Mouse (Mus musculus) heart, adult 2 months (tissue): ENCODE measurements around the gene Olfr686. TPM values are rescaled to one million over a fixed set of nuclear protein-coding genes. Genes with fewer than 3 reads are reported as not detected.

Source experiments
- DNase-seq, 2 experiments: peaks; one replicate each; pipeline ENCODE4 v3.0.0; 2021
- H3K27ac ChIP-seq: fragments of 200-600 bp; 2 replicates; pipeline ENCODE4 v1.8.1; 2022
- H3K27me3 ChIP-seq: fragments of 200-500 bp; 2 replicates; pipeline ENCODE4 v1.6.1; 2012; ENCODE audit warnings: mild to moderate bottlenecking, low read length, inconsistent platforms, mixed read lengths; ENCODE audit not compliant: control insufficient read depth, insufficient read depth
- H3K36me3 ChIP-seq: fragments of 200-500 bp; 2 replicates; pipeline ENCODE4 v1.6.1; 2012; ENCODE audit warnings: low read length, inconsistent platforms; ENCODE audit not compliant: control insufficient read depth, insufficient read depth
- H3K4me1 ChIP-seq: fragments of 200-500 bp; 2 replicates; pipeline ENCODE4 v1.6.1; 2011; ENCODE audit warnings: low read length; ENCODE audit not compliant: control insufficient read depth, insufficient read depth
- H3K4me3 ChIP-seq: fragments of 200-600 bp; 2 replicates; pipeline ENCODE4 v1.8.1; 2022
- H3K79me2 ChIP-seq: fragments of 200-500 bp; replicated peaks from 2 replicates; pipeline ENCODE4 v1.6.1; 2012; ENCODE audit warnings: mild to moderate bottlenecking, inconsistent platforms, low read length, moderate library complexity, mixed read lengths; ENCODE audit not compliant: control insufficient read depth, insufficient read depth
- H3K9ac ChIP-seq: fragments of 200-500 bp; 2 replicates; pipeline ENCODE4 v1.6.1; 2012; ENCODE audit warnings: low read depth, mild to moderate bottlenecking, control low read depth, inconsistent platforms, low read length, mixed read lengths
- CTCF ChIP-seq: fragments of 200-600 bp; IDR thresholded peaks from 2 replicates; pipeline ENCODE4 v1.8.1; 2022; ENCODE audit warnings: antibody characterized with exemption, mild to moderate bottlenecking, moderate library complexity
- EP300 ChIP-seq: fragments of 200-500 bp; IDR thresholded peaks from 2 replicates; pipeline ENCODE4 v1.6.1; 2011; ENCODE audit warnings: low read depth, low read length, control low read depth; ENCODE audit not compliant: insufficient read depth
- POLR2A ChIP-seq: fragments of 200-500 bp; IDR thresholded peaks from 2 replicates; pipeline ENCODE4 v1.6.1; 2011; ENCODE audit warnings: mild to moderate bottlenecking, low read depth, low read length, control low read depth; ENCODE audit not compliant: insufficient read depth
- WGBS: fragments of 180-500 bp; shearing (Covaris S2); methylation state at CpG from one replicate; pipeline ENCODE4 v1.1.7; 2018; 5-methylcytosine and 5-hydroxymethylcytosine counted together
- intact Hi-C: fragments of 180-260 bp; cut with DNase I; formaldehyde crosslinking; loops from one replicate; pipeline ENCODE4 v1.15.1; 2025
- polyA plus RNA-seq: library from polyadenylated mRNA; depleted of rRNA; stranded (reverse); fragments of >200 nt; gene quantifications from 2 replicates; pipeline ENCODE4 v1.2.3, GENCODE M21; 2012; rRNA removed
- total RNA-seq, 2 experiments: library from RNA; stranded (reverse); gene quantifications; 2 replicates each; pipeline ENCODE4 v1.2.3; 2021

Olfr686 gene
- total and polyA plus RNA-seq, 3 experiments = not detected

DNA sequence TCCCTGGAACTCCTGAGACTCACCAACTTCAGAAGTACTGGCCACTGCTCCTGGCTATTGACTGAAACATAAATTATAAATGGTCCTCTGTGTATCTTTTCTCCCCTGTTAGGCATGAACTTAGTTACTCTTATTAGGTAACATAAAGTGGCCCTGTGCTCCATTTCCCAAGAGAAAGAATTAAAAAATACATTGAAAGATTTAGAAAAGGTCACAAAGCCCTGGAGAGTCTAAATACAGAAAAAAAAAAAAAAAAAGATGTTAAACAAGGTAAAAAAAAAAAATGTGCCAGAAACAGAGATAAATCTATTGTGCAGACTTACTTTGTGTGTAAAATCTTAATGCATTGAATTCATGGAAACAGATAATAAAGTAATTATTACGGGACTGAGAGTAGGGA, 43.7 kb downstream of the Olfr686 start, which contains the start of gene Olfr684:
Olfr684 (minus strand) TSS at position 101 of the 400 bp plus-strand sequence.
- Histone ChIP-seq H3K4me3 (no peak within 1 kb of the TSS), H3K4me1 (no peaks in the 10 kb centered on the region), H3K79me2 (no peaks in the 10 kb centered on the region), H3K36me3 (no peaks in the 10 kb centered on the region), H3K27me3 (no peaks in the 10 kb centered on the region), H3K27ac (no peak within 1 kb of the TSS), H3K9ac (no peak within 1 kb of the TSS)
- TF ChIP-seq POLR2A = no peak
- TF ChIP-seq EP300 = no peak
- TF ChIP-seq CTCF = no peak
- intact Hi-C loops = no loop called here
- WGBS = 42% methylated on average over 1 of the region's 1 CpGs
- DNase-seq = no peak

Other genes with a start within 250 kb of the Olfr686 start
- gene Olfr670, start 244.9 kb downstream of the Olfr686 start, total RNA-seq = not detected
- not detected in 2 replicates for gene Olfr670, start 244.9 kb downstream of the Olfr686 start, polyA plus RNA-seq
- not detected for gene Olfr671, start 228.4 kb downstream of the Olfr686 start, total RNA-seq
- not detected in 2 replicates for gene Olfr671, start 228.4 kb downstream of the Olfr686 start, polyA plus RNA-seq
- gene Olfr672, start 205.5 kb downstream of the Olfr686 start, total RNA-seq = not detected
- gene Olfr672, start 205.5 kb downstream of the Olfr686 start, polyA plus RNA-seq = not detected in 2 replicates
- gene Olfr675, start 179.0 kb downstream of the Olfr686 start, total RNA-seq = not detected
- not detected in 2 replicates for gene Olfr675, start 179.0 kb downstream of the Olfr686 start, polyA plus RNA-seq
- not detected for gene Olfr676, start 174.8 kb downstream of the Olfr686 start, total RNA-seq
- not detected in 2 replicates for gene Olfr676, start 174.8 kb downstream of the Olfr686 start, polyA plus RNA-seq
- gene Olfr677, start 156.1 kb downstream of the Olfr686 start, total RNA-seq = not detected
- gene Olfr677, start 156.1 kb downstream of the Olfr686 start, polyA plus RNA-seq = not detected in 2 replicates
- gene Olfr678, start 143.0 kb downstream of the Olfr686 start, total RNA-seq = not detected
- not detected in 2 replicates for gene Olfr678, start 143.0 kb downstream of the Olfr686 start, polyA plus RNA-seq
- not detected for gene Olfr679, start 126.3 kb downstream of the Olfr686 start, total RNA-seq
- not detected in 2 replicates for gene Olfr679, start 126.3 kb downstream of the Olfr686 start, polyA plus RNA-seq
- not detected for gene Olfr680-ps1, start 114.7 kb downstream of the Olfr686 start, total RNA-seq
- gene Olfr680-ps1, start 114.7 kb downstream of the Olfr686 start, polyA plus RNA-seq = not detected in 2 replicates
- not detected for gene Olfr681, start 90.6 kb downstream of the Olfr686 start, total RNA-seq
- not detected in 2 replicates for gene Olfr681, start 90.6 kb downstream of the Olfr686 start, polyA plus RNA-seq
- gene Olfr683, start 60.5 kb downstream of the Olfr686 start, total RNA-seq = not detected
- not detected in 2 replicates for gene Olfr683, start 60.5 kb downstream of the Olfr686 start, polyA plus RNA-seq
- gene Olfr684, start 43.8 kb downstream of the Olfr686 start, total RNA-seq = not detected
- not detected in 2 replicates for gene Olfr684, start 43.8 kb downstream of the Olfr686 start, polyA plus RNA-seq
- not detected for gene Olfr685, start 21.5 kb downstream of the Olfr686 start, total RNA-seq
- gene Olfr685, start 21.5 kb downstream of the Olfr686 start, polyA plus RNA-seq = not detected in 2 replicates
- not detected for gene Olfr688, start 80.6 kb upstream of the Olfr686 start, total RNA-seq
- gene Olfr688, start 80.6 kb upstream of the Olfr686 start, polyA plus RNA-seq = not detected in 2 replicates
- not detected for gene Olfr689, start 103.7 kb upstream of the Olfr686 start, total RNA-seq
- gene Olfr689, start 103.7 kb upstream of the Olfr686 start, polyA plus RNA-seq = not detected in 2 replicates
- not detected for gene Olfr690, start 126.6 kb upstream of the Olfr686 start, total RNA-seq
- not detected in 2 replicates for gene Olfr690, start 126.6 kb upstream of the Olfr686 start, polyA plus RNA-seq
- not detected for gene Olfr691, start 134.8 kb upstream of the Olfr686 start, total RNA-seq
- gene Olfr691, start 134.8 kb upstream of the Olfr686 start, polyA plus RNA-seq = 0.15 TPM in 1 of 2 replicates, not detected in the other
- not detected for gene Olfr692, start 160.7 kb upstream of the Olfr686 start, total RNA-seq
- not detected in 2 replicates for gene Olfr692, start 160.7 kb upstream of the Olfr686 start, polyA plus RNA-seq
- gene Gm5901, start 167.6 kb upstream of the Olfr686 start, total RNA-seq = not detected
- gene Gm5901, start 167.6 kb upstream of the Olfr686 start, polyA plus RNA-seq = 0.12 TPM in 1 of 2 replicates, not detected in the other
- gene Fam160a2, start 192.6 kb upstream of the Olfr686 start, total RNA-seq = 10 to 100 TPM; 16.0 to 16.3 TPM
- 25.4 and 48.2 TPM in 2 replicates for gene Fam160a2, start 192.6 kb upstream of the Olfr686 start, polyA plus RNA-seq
- gene Cnga4, start 197.1 kb upstream of the Olfr686 start, total RNA-seq = not detected
- gene Cnga4, start 197.1 kb upstream of the Olfr686 start, polyA plus RNA-seq = 0.09 and 0.14 TPM in 2 replicates
- not detected for gene Cckbr, start 218.2 kb upstream of the Olfr686 start, total RNA-seq
- not detected in 2 replicates for gene Cckbr, start 218.2 kb upstream of the Olfr686 start, polyA plus RNA-seq